Comparison of ENCODE assay signal across 8 mouse cellular contexts in the genomic region with DNA sequence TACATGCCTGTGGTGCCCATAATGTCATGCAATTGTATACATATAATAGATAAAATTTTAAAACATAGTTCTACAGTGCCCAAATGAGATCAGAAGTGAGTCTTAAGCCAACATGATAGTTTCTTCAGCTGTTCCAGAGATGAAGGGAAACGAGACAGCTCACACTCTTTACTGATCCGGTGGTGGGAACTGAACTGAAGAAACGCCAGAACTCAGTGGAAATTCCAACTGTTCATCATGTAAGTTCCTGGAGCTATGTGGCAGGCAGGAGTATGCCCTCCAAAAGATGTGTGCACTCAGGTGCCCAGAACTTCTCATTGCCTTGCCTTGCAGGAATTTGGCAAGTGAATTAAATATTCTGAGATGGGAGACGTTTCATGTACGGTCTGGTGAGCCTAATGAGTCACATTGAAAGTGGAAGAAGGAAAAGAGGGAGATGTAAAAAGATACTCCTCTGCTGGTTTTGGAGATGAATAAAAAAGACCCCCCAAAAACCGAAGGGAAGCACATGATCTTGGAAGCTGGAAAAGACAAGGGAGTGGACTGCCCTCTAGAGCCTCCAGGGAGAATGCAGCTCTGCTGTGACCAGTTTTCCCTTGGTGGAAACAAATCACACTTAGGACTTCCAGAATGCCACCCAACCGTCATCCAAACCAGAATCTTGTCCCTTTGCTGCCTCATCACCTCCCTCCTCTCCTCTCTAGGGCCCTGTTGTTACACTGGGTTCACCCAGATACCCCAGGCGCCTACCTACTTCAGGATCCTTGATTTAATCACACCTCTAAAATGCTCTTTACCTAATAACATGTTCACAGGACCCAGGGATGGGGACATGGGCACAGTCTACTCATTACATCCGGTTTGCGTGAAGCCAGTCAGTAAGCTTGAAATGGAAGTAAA. TPM values are rescaled to one million over a fixed set of nuclear protein-coding genes. Genes with fewer than 3 reads are reported as not detected.
DNase-seq lines count a peak whose midpoint lies in the region; ATAC-seq and TF ChIP-seq lines count a peak whose summit lies in the region.

No protein-coding gene starts in this region.

- ATAC-seq in megakaryocyte progenitor cell, adult 5-6 weeks (replicated peaks; ENCODE audit: poor library complexity), result 0 out of 2 replicates have a peak, but pooled peaks have one; percentile 10
- ATAC-seq in erythroblast, adult 5-6 weeks (replicated peaks; ENCODE audit: low FRiP score, poor library complexity, severe bottlenecking), result no peak

- H3K4me1 ChIP-seq in bone marrow macrophage, adult 2 months (ENCODE audit: control insufficient read depth, insufficient read depth, low read length), result peaks cover 17% of the 10 kb centered on the region

- TF ChIP-seq CTCF in bone marrow macrophage, adult 2 months (IDR thresholded peaks at IDR 0.05; ENCODE audit: low read depth, low read length), result peak; percentile 81

- no peak overlapping the region for H3K27ac ChIP-seq in bone marrow macrophage, adult 2 months (ENCODE audit: insufficient read depth, low read depth, low read length)

- peak; percentile 50 to 79 for DNase-seq in heart, adult 18-20 months
- DNase-seq in heart, adult 8-10 months (ENCODE audit: low spot score), result no peak
- DNase-seq in CD4-positive helper T cell, adult 2 months (ENCODE audit: low read depth, low spot score), result peak; percentile 45
- peak; percentile 34 for DNase-seq in gastrocnemius, postnatal 10 days
- peak; percentile 74 to 80 for DNase-seq in layer of hippocampus, postnatal 10 days (ENCODE audit: low spot score in 2 of 2)

- no peak overlapping the region for H3K4me3 ChIP-seq in bone marrow macrophage, adult 2 months (ENCODE audit: insufficient read depth, low read length)

- no peak for TF ChIP-seq POLR2A in bone marrow macrophage, adult 2 months (IDR thresholded peaks at IDR 0.05; ENCODE audit: borderline replicate concordance, low read depth, low read length)

RNA-seq across cellular contexts. Expression of gene Lyrm7, which starts 2.2 kb away (rescaled TPM):
- total RNA-seq in heart, adult 18-20 months (2021), result 10 to 100 TPM; 30.9 to 34.4 TPM
- total RNA-seq in heart, adult 8-10 months (2022), result 10 to 100 TPM; 35.9 to 40.2 (median 39.3) TPM
- 0.67 and 1.7 TPM in 2 replicates for polyA plus RNA-seq in bone marrow macrophage, adult 2 months (2012; ENCODE audit: insufficient read depth, insufficient read length, missing spikeins)
- total RNA-seq in gastrocnemius, postnatal 10 days (2021), result 10 to 100 TPM; 15.8 to 21.1 TPM
- total RNA-seq in layer of hippocampus, postnatal 10 days (2021), result 10 to 100 TPM; 21.2 to 24.5 TPM
- 2.9 and 5.3 TPM in 2 replicates for total RNA-seq in megakaryocyte progenitor cell, adult 5-6 weeks (2015)
- total RNA-seq in megakaryocyte progenitor cell, adult 5-6 weeks (2017), result 2.0 and 4.1 TPM in 2 replicates
- 1.9 and 5.0 TPM in 2 replicates for total RNA-seq in erythroblast, adult 5-6 weeks (2015; ENCODE audit: low replicate concordance)
- total RNA-seq in erythroblast, adult 5-6 weeks (2017; ENCODE audit: low replicate concordance), result 1.3 and 5.7 TPM in 2 replicates

RNA-seq across cellular contexts. Expression of gene Hint1, which starts 3.3 kb away (rescaled TPM):
- 100 to 1,000 TPM; 303 to 309 TPM for total RNA-seq in heart, adult 18-20 months (2021)
- total RNA-seq in heart, adult 8-10 months (2022), result 100 to 1,000 TPM; 213 to 341 (median 275) TPM
- 324 and 359 TPM in 2 replicates for polyA plus RNA-seq in bone marrow macrophage, adult 2 months (2012; ENCODE audit: insufficient read depth, insufficient read length, missing spikeins)
- 100 to 1,000 TPM; 254 to 262 TPM for total RNA-seq in gastrocnemius, postnatal 10 days (2021)
- 100 to 1,000 TPM; 341 to 384 TPM for total RNA-seq in layer of hippocampus, postnatal 10 days (2021)
- 458 and 490 TPM in 2 replicates for total RNA-seq in megakaryocyte progenitor cell, adult 5-6 weeks (2015)
- 506 and 582 TPM in 2 replicates for total RNA-seq in megakaryocyte progenitor cell, adult 5-6 weeks (2017)
- 97.0 and 122 TPM in 2 replicates for total RNA-seq in erythroblast, adult 5-6 weeks (2015; ENCODE audit: low replicate concordance)
- total RNA-seq in erythroblast, adult 5-6 weeks (2017; ENCODE audit: low replicate concordance), result 67.1 and 108 TPM in 2 replicates

RNA-seq across cellular contexts. Expression of gene Gpx3, which starts 39.4 kb away (rescaled TPM):
- total RNA-seq in heart, adult 18-20 months (2021), result 100 to 1,000 TPM; 206 to 329 TPM
- 100 to 1,000 TPM; 188 to 354 (median 218) TPM for total RNA-seq in heart, adult 8-10 months (2022)
- polyA plus RNA-seq in bone marrow macrophage, adult 2 months (2012; ENCODE audit: insufficient read depth, insufficient read length, missing spikeins), result 10.8 and 13.8 TPM in 2 replicates
- total RNA-seq in gastrocnemius, postnatal 10 days (2021), result 10 to 100 TPM; 23.2 to 36.0 TPM
- total RNA-seq in layer of hippocampus, postnatal 10 days (2021), result 1 to 10 TPM; 7.0 to 7.1 TPM
- 29.9 and 42.3 TPM in 2 replicates for total RNA-seq in megakaryocyte progenitor cell, adult 5-6 weeks (2015)
- total RNA-seq in megakaryocyte progenitor cell, adult 5-6 weeks (2017), result 3.2 TPM in 2 replicates
- total RNA-seq in erythroblast, adult 5-6 weeks (2015; ENCODE audit: low replicate concordance), result 20.9 and 32.1 TPM in 2 replicates
- 0.84 and 1.8 TPM in 2 replicates for total RNA-seq in erythroblast, adult 5-6 weeks (2017; ENCODE audit: low replicate concordance)

Comparison
In these comparisons a context has a peak if more than half of its experiments do, and no peak if none do; other contexts are left out.
1. RNA of gene Gpx3, which starts 39.4 kb away (total RNA-seq): 206 to 329 TPM in heart, adult 18-20 months and 188 to 354 TPM in heart, adult 8-10 months; 23.2 to 36.0 TPM in gastrocnemius, postnatal 10 days, 0.84 to 32.1 TPM in erythroblast, adult 5-6 weeks, 3.2 to 42.3 TPM in megakaryocyte progenitor cell, adult 5-6 weeks and 7.0 to 7.1 TPM in layer of hippocampus, postnatal 10 days; every median in the first group is over 4 times any median in the second.